Mouse (Mus musculus): ENCODE measurements around the gene Ptpn1.

The Ptpn1 gene

DNA sequence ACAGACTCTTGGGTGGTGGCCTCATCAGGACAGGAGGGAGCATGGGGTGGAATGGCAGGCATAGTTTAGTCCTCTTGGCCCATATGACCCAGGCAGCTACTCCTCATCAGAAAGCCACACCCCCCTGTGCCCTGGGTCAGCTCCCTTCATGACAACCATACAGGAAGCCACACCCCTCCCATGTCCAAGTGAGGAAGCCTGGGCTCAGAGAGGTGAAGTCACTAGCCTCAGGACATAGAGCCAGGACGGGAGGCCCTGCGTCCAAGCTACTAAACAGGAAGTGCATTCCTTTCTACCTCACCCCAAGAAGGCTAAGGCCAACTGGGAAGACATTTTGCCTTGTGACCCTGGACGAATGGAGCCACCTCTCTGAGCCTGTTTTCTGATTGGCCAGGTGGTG lies 73.8 kb downstream of the Ptpn1 start:
- peak; percentile 78 for DNase-seq (ENCODE audit: low read depth, low spot score)

DNA sequence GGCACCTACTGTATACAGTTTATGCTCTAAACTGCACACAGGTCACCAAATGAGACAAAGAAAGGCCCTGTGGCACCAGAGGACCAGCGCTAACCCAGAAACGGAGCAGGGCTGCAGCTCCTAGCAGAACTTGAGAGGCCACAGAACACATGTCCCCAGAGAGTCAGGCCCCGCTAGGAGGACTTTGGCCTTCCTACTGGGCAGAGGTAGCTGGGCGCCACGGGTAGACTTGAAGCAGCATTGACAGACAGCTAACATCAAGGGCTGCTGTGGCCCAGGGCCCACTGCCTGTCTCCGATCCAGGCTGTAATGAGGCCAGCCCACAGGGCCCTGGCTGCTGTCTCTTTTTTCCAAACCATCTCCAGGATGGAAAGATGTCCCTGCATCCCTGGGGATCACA lies 74.6 kb downstream of the Ptpn1 start:
- no peak for DNase-seq (ENCODE audit: low read depth, low spot score)

DNA sequence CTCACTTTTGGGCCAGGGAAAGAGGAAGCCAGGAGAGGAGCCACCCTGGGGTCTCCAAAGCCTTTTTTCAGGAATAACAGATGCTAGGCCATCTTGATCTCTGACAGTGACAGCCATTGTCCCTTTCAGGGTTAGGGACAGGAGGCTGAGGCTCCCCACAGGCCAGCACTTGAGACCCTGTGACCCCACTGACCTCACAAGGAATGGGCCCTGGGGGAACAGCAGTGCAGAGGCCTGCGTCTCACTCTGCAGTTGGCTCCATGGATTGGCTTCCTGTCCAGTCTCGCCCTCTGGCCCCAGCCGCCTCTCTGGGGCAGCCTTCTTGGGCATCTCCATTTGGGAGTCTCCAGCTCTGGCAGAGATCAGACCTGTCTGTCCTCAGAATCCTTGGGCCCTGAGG lies 76.3 kb downstream of the Ptpn1 start:
- DNase-seq (ENCODE audit: low read depth, low spot score), result no peak

DNA sequence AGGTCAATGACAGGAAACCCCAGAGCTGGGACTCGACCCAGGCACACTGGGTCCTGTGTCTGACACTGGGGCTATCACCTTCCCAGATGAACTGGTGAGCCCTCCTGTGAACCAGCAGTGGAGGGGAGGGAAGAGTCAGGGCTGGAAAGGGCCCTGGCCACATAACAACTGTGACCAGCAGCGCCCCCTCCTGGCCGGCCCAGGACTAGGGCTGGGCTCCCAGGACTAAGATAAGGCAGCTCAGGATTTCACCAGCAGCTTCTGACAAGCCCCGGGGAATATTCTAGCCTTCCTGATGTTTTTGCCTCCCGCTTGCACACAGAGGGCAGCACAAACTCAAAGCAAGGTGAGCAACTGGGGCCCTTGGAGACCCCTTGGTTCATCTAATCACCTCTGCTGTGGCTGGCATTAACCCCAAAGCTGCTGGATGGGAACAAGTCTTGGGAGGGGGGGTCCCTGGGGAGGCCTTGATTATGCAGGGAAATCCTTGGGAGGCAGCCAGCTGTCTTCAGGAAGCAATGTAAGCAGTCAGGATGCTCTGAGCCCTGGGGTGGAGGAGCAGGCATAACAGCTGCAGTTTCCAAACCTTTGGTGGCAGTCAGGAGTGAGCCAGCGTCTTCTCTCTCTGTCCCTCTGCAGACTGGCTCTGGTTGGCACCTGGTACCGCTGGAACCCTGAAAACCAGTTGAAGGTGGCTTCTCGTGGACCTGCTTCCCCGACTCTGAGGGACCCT lies 78.2 kb downstream of the Ptpn1 start, which contains the start of gene Ripor3:
TSS of gene Ripor3 (minus strand) at position 683 of the 733 bp plus-strand sequence.
- peak; percentile 90 for DNase-seq (ENCODE audit: low read depth, low spot score)

DNA sequence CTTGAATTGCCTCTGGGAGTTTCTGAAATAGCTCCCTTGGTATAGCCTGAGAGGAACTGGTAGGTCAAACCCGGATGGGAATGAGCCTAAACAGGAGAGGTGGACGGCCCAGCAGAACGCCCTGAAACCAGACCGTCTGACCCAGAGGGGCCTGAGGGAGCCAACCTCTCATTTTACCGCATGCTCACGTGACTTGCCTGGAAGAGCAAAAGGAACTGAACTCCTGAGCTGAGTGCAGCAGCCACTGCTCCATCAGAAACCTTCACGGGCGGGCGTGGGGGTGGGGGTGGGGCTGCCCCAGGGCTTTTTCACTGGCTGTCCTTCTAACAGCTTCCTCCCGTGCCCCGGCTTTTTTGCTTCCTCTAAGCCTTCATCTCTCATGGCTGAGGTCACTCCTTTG lies 79.0 kb downstream of the Ptpn1 start:
- peak; percentile 39 for DNase-seq (ENCODE audit: low read depth, low spot score)

DNA sequence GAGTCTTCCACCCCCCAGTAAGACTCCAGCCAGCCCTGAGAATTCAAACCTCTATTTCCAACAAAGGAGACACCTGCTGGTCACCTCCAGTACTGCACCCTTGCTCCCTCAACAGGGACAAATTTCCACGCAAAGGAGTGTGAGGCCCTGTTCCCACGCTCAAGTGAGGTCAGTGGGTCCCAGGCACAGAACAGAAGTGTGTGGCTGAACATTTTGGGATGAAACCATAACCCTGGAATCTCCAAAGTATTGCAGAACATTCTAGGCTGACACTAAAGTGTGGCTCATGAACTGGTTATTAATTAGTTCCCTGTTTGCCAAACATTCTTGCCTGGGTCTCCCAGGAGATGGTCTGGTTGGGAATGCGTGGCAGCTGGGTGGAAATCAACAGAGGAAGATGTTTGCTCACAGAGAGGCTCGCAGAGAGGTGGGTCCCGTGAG lies 85.1 kb downstream of the Ptpn1 start:
- DNase-seq (ENCODE audit: low read depth, low spot score), result peak; percentile 74

DNA sequence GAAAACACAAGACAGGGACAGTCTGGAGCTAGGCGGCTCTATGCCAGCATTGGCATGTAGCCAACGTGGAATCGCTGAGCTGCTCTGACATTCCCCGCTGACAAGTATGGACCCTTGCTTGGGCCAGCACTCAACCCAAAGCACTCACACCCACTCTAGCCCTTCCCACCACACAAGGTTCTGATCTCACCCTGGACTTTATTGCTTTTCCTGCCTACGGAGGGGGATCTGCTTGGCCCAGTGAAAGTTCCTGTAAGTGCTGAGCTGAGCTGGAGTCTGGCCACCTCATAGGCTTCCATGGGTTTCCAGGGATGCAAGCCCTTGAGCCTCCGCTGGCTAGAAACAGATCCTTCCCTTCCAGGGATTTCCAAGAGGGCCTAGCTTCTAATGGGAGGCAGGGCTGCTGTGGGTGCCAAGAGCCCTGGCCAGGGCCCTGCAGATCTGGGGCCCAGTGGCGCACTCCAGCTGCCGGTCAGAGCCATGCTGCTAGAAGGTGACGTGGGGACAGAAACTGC lies 87.4 kb downstream of the Ptpn1 start:
- DNase-seq (ENCODE audit: low read depth, low spot score), result no peak

DNA sequence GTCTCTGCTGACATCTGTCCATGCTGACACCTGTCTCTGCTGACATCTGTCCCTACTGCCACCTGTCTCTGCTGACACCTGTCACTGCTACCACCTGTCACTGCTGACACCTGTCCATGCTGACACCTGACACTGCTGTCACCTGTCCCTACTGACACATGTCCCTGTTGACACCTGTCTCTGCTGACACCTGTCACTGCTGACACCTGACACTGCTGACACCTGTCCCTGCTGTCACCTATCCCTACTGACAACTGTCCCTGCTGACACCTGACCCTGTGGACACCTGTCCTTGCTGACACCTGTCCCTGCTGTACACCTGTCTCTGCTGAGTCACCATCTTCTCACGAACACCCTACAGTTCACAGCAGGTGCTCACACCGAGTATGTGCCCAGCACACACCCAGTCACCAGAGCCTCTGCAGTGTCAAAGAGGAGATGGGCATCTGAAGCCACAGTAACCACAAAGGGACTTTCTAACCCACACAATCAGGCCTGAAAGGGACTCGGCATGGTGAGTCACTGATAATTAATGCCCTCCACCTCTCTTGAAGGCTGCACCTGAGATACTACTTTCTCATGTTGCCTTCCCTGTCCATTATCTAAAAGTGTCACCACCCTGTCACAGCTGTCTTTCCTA lies 92.0 kb downstream of the Ptpn1 start:
- no peak for DNase-seq (ENCODE audit: low read depth, low spot score)

DNA sequence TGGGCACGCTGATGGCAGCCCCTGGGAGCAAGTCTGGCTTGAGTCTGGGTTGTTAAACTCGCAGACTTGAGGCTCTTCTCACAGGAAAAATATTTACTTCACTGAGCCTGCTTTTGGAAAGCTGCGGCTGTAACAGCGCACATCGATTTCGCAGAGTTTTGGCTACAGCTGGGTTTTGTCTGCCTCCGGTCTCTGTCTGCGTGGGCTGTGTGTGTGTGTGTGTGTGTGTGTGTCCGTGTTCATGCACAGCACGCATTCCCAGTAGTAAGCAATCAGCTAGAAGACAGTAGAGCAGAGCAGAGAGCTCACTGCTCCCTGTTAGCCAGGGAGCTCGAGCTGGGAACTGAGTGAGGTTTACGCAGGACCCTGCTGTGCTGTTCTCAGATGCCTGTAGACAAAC lies 93.3 kb downstream of the Ptpn1 start:
- DNase-seq (ENCODE audit: low read depth, low spot score), result no peak

DNA sequence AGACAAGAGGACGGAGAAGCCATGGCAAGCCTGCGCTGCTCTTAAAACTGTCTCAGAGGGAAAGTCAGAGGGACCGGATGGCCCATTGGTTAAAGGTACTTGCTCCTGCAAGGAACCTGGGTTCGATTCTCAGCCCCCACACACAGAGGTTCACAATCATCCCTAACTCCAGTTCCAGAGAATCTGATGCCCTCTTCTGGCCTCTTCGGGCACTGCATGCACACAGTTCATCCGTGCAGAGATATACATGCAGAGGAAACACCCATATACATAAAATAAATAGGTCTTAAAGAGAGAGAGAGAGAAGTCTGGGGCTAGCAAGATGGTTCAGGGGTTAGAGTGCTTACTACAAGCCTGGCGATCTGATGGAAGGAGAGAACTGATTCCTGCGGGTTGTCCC lies 94.0 kb downstream of the Ptpn1 start:
- DNase-seq (ENCODE audit: low read depth, low spot score), result peak; percentile 61

DNA sequence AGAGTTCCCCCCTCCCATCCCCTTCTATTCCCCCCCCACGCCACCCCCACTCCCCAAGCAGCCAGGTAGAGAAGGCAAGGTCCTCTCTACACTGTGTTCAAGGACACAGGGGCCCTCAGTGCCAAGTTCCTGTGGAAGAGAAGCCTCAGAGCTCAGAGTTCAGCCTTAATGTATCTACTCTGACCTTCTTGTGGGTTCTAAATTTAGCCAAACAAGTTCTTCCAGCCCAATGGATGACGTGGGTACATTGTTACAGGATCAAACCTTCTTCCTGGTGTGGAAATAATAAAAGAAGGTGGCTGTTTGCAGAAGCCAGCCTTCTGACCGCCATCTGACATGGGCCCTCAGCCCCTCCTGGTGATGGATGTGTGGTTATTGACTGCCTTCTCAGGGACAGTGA lies 94.6 kb downstream of the Ptpn1 start:
- DNase-seq (ENCODE audit: low read depth, low spot score), result no peak

DNA sequence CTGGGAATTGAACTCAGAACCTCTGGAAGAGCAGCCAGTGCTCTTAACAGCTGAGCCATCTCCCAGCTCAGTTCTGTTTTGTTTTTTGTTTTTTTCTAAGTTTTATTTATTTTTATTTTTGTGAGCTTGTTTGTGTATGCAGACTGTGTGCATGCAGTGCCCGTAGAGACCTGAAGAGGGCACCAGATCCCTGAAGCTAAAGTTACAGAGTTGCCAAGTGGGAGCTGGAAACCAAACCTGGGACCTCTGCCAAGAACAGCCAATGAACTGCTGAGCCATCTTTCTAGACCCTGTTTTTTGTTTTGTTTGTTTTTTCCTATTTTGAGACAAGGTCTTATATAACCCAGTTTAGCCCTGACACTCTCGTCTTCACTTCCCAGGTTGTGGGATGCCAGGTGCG lies 96.5 kb downstream of the Ptpn1 start:
- DNase-seq (ENCODE audit: low read depth, low spot score), result peak; percentile 42
